Mouse (Mus musculus): ENCODE results near the gene Fopnl. TPM values are rescaled to one million over a fixed set of nuclear protein-coding genes. Genes with fewer than 3 reads are reported as not detected.

Gene Fopnl
- polyA plus RNA-seq, 1 experiment from 2014 or later, result 198 TPM

- WGBS, result 81% methylated on average over 2 of the region's 2 CpGs
- no peaks in the 10 kb centered on the region for H3K27me3 ChIP-seq (replicated peaks)
- no peak for ATAC-seq (replicated peaks)
Measured at GRCm38 (mm10) chr16:14303148-14303547, 14.1 kb downstream of the Fopnl start.

GRCm38 (mm10) chr16:14298461-14298860, 18.7 kb downstream of the Fopnl start:
- Histone ChIP-seq H3K4me3 (no peak overlapping the region), H3K4me1 (no peaks in the 10 kb centered on the region), H3K9ac (no peak overlapping the region), H3K27me3 (replicated peaks) (no peaks in the 10 kb centered on the region), H3K36me3 (replicated peaks) (peaks cover 23% of the 10 kb centered on the region; the same call in 1 of the 2 replicates), H3K9me3 (no peaks in the 10 kb centered on the region), H3K4me2 (no peak overlapping the region), H3K27ac (no peak overlapping the region)
- ATAC-seq (replicated peaks), result no peak
- 95% methylated on average over 4 of the region's 4 CpGs for WGBS

More at GRCm38 (mm10) chr16:14303148-14303547, 14.1 kb downstream of the Fopnl start:
- Histone ChIP-seq H3K4me2 (no peak overlapping the region), H3K9me3 (no peaks in the 10 kb centered on the region), H3K27ac (no peak overlapping the region), H3K4me3 (no peak overlapping the region), H3K4me1 (no peaks in the 10 kb centered on the region), H3K9ac (no peak overlapping the region), H3K36me3 (replicated peaks) (peaks cover 36% of the 10 kb centered on the region; the same call in 1 of the 2 replicates)

DNA sequence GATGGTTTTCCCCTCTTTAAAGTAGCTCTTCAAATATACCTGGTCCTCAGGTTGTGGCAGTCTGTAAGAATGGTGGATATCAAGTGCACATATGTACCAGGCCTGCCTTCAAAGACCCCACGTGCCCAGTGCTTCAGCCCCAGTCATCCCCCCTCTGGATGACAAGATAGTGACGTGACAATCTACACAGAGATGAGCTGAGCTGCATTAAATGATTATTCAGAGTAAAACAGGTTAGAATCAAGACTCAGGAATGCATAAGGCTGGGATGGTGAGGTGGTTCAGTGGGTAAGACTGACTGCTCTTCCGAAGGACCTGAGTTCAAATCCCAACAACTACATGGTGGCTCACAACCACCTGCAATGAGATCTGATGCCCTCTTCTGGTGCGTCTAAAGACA, 19.5 kb downstream of the Fopnl start:
- Histone ChIP-seq H3K9me3 (no peaks in the 10 kb centered on the region), H3K9ac (no peak overlapping the region), H3K27ac (no peak overlapping the region), H3K4me1 (no peaks in the 10 kb centered on the region), H3K27me3 (replicated peaks) (no peaks in the 10 kb centered on the region), H3K4me3 (no peak overlapping the region), H3K36me3 (replicated peaks) (peaks cover 23% of the 10 kb centered on the region; the same call in 1 of the 2 replicates), H3K4me2 (no peak overlapping the region)
- ATAC-seq (replicated peaks), result no peak; the same call in 1 of the 2 replicates
- 95% methylated on average over 4 of the region's 4 CpGs for WGBS

DNA sequence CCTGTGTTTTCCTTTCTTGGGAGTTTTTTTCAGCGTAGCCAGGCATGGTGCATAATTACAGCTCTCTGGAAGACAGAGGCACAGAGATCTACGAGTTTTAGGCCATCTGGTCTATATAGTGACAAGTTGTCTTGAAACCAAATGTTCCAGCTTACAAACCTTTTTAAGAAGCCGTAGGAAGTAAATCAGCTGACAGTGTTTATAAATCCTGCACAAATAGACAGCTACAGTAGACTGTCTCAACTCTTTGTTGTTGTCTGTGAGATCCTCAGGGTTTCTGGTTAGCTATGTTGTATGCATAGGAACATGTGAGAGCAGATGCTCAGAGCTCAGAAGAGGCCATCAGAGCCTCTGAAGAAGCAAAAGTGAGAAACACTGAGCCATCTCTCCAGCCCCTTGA, 20.1 kb downstream of the Fopnl start:
- Histone ChIP-seq H3K9me3 (no peaks in the 10 kb centered on the region), H3K9ac (no peak overlapping the region), H3K4me3 (no peak overlapping the region), H3K36me3 (replicated peaks) (peaks cover 20% of the 10 kb centered on the region; the same call in 1 of the 2 replicates), H3K4me2 (no peak overlapping the region), H3K27me3 (replicated peaks) (no peaks in the 10 kb centered on the region), H3K27ac (no peak overlapping the region), H3K4me1 (peaks cover 4% of the 10 kb centered on the region; the same call in 1 of the 2 replicates)
- WGBS, result 87% methylated on average over 3 of the region's 3 CpGs
- no peak for ATAC-seq (replicated peaks)

DNA sequence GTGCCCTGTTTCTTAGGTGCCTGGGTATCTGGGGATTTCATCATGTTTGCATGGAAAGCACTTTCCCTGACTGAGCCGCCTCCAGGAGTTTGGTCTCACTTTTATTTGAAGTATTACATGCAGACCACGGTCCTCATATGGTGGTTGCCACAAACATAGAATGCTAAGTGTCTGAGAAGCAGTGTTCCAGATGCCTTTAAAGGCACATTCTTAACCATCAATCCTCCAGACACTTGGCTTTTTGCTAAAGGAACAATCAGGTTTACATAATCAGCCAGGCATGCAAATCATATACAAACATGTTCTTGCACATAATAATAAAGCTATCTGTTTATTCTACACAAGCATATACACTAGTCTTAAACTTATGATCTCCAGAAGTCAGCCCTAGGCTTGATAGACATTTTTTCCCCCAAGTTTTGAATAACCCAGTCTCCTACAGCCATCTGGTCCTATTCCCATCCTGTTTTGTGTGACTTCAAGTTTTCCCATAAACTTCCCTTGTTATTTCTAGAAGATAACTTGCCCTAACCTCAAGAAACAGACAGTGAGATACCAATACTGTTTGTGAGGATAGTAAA, 20.6 kb downstream of the Fopnl start:
- Histone ChIP-seq H3K9ac (no peak overlapping the region), H3K9me3 (no peaks in the 10 kb centered on the region), H3K4me3 (no peak overlapping the region), H3K4me1 (peaks cover 8% of the 10 kb centered on the region), H3K4me2 (no peak overlapping the region), H3K27me3 (replicated peaks) (no peaks in the 10 kb centered on the region), H3K27ac (no peak overlapping the region), H3K36me3 (replicated peaks) (peaks cover 16% of the 10 kb centered on the region; the same call in 1 of the 2 replicates)
- WGBS, result 82% methylated on average over 2 of the region's 2 CpGs
- no peak for ATAC-seq (replicated peaks)

- no peak for ATAC-seq (replicated peaks)
- H3K4me3 ChIP-seq, result no peak overlapping the region
- H3K27ac ChIP-seq, result no peak overlapping the region
- H3K9ac ChIP-seq, result no peak overlapping the region
- H3K9me3 ChIP-seq, result no peaks in the 10 kb centered on the region
- H3K36me3 ChIP-seq (replicated peaks), result peaks cover 13% of the 10 kb centered on the region; the same call in 1 of the 2 replicates
- H3K4me1 ChIP-seq, result peaks cover 14% of the 10 kb centered on the region
- H3K27me3 ChIP-seq (replicated peaks), result no peaks in the 10 kb centered on the region; the same call in 1 of the 2 replicates
- 87% methylated on average over 2 of the region's 2 CpGs for WGBS
- H3K4me2 ChIP-seq, result no peak overlapping the region
Measured at GRCm38 (mm10) chr16:14295291-14295690, 21.9 kb downstream of the Fopnl start.

DNA sequence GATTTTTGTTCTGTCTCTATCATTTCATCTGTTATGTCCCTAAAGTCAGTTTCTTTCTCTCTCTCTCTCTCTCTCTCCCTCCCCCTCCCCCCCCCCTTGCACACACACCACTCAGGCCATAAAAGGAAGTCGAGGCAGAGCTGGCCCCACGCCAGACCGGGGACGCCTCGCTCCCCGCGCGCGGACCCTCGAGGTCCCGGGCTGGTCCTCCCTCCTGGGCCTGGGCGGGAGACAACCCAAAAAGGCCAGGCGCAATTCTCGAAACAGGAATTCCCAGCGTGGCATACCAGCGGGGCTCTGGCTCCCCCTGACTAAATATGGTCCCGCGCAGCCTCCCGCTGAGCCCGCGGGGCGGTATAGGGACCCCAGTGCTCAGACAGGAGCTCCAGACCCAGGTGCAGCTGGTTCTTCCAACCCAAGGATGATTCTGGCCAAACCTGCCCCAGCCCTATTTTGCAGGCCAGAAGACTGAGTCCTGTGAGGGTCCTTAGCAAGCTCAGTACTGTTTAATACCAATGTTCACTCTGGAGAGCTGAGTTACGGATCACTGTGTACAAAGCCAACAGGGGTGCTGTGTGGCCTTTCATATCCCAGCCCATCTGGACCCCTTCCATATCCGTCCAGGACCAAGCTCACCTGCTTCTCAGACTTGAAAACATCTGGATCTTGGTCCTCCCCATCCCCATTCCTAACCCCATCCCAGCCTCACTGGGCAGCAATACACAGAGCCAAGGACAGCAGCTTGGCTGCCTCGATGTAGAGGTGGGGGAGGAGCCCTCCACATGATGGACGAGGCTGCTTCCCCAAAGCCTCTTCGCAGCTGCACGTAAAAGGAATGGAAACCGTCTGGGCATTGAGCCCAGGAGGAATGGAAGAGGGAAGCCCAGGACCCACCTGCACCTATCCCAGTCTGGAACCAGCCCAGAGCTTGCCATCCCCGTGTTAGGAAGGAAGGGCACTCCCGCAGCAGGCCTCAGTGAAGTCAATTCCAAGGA, 24.7 kb downstream of the Fopnl start:
- Histone ChIP-seq H3K27me3 (replicated peaks) (no peaks in the 10 kb centered on the region; the same call in 1 of the 2 replicates), H3K4me2 (peak overlapping the region; percentile 52), H3K36me3 (replicated peaks) (no peaks in the 10 kb centered on the region), H3K27ac (no peak overlapping the region), H3K9ac (no peak overlapping the region), H3K4me3 (peak overlapping the region; percentile 25), H3K9me3 (no peaks in the 10 kb centered on the region), H3K4me1 (peaks cover 14% of the 10 kb centered on the region)
- ATAC-seq (replicated peaks), result peak; percentile 28
- 17% methylated on average over 31 of the region's 31 CpGs for WGBS

DNA sequence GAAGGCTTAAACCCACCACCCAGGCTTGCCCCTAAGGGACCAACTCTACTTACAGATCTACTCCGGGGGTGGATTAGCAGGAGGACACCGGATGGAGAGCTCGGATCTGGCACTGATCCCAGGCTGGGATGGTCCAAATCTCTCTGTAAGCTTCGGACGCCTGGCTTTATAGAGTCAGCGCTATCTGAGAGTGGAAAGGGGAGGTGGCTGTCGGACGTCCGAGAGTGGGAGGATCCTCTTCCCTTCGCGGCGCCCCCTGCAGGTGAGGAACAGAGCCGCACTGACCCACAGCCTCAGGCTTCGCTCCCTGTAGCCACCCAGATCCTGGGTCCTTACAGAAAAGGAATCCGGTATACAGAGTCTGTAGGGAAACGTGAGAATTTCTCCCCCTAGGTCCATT, 26.0 kb downstream of the Fopnl start, which contains the start of gene Myh11:
Gene Myh11 (minus strand): TSS at position 150 of the 400 bp plus-strand sequence.
- Histone ChIP-seq H3K27ac (no peak within 1 kb of the TSS), H3K9me3 (no peaks in the 10 kb centered on the region), H3K4me3 (peak within 1 kb of the TSS; percentile 25), H3K4me2 (peak within 1 kb of the TSS; percentile 52), H3K36me3 (replicated peaks) (no peaks in the 10 kb centered on the region), H3K4me1 (peaks cover 14% of the 10 kb centered on the region), H3K27me3 (replicated peaks) (no peaks in the 10 kb centered on the region; the same call in 1 of the 2 replicates), H3K9ac (no peak within 1 kb of the TSS)
- 2% methylated on average over 16 of the region's 16 CpGs for WGBS
- peak; percentile 40; the same call in 1 of the 2 replicates for ATAC-seq (replicated peaks)

DNA sequence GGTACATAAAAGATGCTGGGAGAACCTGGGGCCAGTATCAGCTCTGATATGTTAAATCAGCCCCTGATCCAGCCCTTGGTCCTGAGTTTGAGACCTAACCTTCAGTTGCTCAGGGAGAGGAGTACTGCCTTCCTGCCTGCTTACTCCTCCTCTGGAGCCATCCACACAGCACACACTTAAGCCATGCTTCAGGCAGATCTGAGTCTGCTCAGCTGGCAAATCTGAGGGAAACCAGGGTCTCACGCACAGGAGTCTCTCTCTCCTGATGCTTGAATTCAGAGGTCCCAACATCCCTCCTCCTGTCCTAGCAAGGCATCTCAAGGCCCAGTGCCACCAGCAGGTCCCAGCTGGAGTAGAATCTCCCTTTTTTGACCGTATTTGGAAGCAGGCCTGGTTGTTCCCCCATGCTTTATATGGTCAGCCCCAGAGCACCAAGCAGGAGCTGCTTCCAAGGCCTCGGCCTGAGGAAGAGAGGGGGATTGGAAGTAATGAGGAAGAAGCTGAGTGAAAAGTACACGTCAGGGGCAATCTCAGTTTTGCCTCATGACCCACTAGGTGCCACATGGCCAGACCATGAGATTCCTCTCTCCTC, 44.7 kb downstream of the Fopnl start:
- Histone ChIP-seq H3K27ac (no peak overlapping the region), H3K4me2 (no peak overlapping the region), H3K9ac (no peak overlapping the region), H3K27me3 (replicated peaks) (no peaks in the 10 kb centered on the region), H3K9me3 (no peaks in the 10 kb centered on the region), H3K36me3 (replicated peaks) (no peaks in the 10 kb centered on the region), H3K4me3 (no peak overlapping the region), H3K4me1 (no peaks in the 10 kb centered on the region)
- 81% methylated on average over 4 of the region's 4 CpGs for WGBS
- no peak for ATAC-seq (replicated peaks)

GRCm38 (mm10) chr16:14265203-14265920, 51.8 kb downstream of the Fopnl start:
- WGBS, result 46% methylated on average over 4 of the region's 4 CpGs
- Histone ChIP-seq H3K4me2 (no peak overlapping the region), H3K4me3 (no peak overlapping the region), H3K27me3 (replicated peaks) (no peaks in the 10 kb centered on the region), H3K9me3 (no peaks in the 10 kb centered on the region), H3K9ac (no peak overlapping the region), H3K4me1 (no peaks in the 10 kb centered on the region), H3K27ac (no peak overlapping the region), H3K36me3 (replicated peaks) (no peaks in the 10 kb centered on the region)
- ATAC-seq (replicated peaks), result no peak

DNA sequence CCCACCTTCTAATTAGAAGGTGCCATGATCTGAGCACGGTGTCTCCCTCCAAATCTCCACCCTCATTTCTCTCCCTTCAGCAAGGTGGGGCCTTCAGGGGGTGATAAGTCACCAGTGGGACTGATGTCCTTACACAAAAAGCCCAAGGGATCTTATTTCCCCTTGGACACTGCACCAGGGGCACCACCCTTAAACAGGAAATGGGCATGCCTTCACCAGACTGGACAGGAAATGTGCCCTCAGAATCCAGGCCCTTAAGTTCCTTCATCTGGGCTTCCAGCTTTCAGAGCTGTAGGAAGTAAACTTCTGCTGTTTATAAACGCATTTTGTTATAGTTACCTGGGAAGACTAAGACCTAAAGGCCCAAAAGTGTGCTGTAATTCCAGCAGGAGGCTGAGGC, 52.7 kb downstream of the Fopnl start:
- H3K27ac ChIP-seq, result no peak overlapping the region
- H3K4me1 ChIP-seq, result no peaks in the 10 kb centered on the region
- no peaks in the 10 kb centered on the region for H3K36me3 ChIP-seq (replicated peaks)
- no peak overlapping the region for H3K4me3 ChIP-seq
- 89% methylated on average over 2 of the region's 2 CpGs for WGBS
- H3K27me3 ChIP-seq (replicated peaks), result no peaks in the 10 kb centered on the region
- no peaks in the 10 kb centered on the region for H3K9me3 ChIP-seq
- no peak for ATAC-seq (replicated peaks)
- H3K4me2 ChIP-seq, result no peak overlapping the region
- H3K9ac ChIP-seq, result no peak overlapping the region

All from midbrain, embryonic 15.5 days (tissue).